Mouse (Mus musculus) c-Kit-positive CD71-positive TER-119-negative erythroid progenitor cells, embryonic 14.5 days (primary cell): Measurements from ENCODE around the gene Lrpap1.

Experiments used
- DNase-seq: peaks from one replicate; pipeline ENCODE4 v3.0.0-alpha.2; 2013; ENCODE audit warnings: low read depth

Gene Lrpap1

DNA sequence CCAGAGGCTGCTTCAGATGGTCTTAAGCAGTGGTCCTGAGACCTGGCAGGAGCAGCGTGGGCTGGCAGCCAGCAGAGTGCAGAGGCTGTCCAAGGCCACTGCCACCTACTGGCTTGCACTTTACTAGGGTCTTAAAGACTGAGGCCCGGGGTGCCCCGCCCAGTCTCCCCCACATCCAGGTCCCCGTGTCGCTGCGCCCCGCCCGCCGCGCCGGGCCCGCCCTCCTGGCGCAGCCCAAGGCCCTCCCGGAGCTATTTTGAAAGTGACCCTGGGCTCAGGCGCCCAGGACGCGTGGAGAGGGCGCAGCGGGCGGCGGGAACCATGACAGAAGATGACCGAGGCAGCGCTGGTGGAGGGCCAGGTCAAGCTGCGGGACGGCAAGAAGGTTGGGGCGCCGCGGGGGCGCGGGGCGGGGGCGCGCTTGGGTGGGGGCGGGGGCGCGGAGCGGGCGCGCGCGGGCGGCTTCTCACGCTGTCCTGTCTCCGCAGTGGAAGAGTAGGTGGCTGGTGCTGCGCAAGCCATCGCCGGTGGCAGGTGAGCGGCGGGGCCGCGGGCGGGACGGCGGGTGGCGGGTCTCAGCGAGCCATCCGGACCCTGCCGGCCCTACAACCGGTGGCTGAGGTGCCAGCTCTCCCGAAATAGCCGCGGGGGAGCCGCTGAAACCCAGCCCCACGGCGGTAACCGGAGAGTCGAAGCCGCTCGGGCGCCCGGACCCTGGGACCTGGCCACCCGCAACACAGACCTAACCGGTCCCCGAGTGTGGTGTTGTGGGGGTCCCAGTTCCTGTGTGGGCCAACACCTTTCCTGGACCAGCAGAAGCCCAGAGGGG is 48.7 kb downstream of the Lrpap1 start, which contains the start of gene Dok7:
Gene Dok7 (plus strand): TSS at position 163 of the 829 bp plus-strand sequence.
- DNase-seq: no peak

- DNase-seq: no peak
Observed at GRCm38 (mm10) chr5:35055076-35055475, 50.5 kb downstream of the Lrpap1 start.

DNA sequence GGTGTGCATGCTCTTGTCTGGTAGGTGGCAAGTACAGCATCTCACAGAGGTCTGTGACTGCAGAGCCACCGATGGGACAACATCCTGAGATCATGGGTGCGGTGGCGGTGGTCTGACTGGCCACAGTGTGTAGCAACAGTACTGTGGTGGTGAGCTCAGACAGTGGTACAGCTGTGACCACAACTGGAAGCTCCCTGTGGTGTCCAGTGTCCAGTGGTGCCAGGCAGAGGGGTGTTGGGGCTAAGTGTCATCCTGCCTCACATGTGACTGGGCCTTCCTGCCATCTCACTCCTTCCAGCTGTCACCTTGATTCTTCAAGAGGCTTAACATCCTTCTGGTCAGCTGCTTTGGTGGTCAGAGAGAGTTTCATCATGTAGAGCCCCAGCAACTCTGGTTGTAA is 50.9 kb downstream of the Lrpap1 start:
- DNase-seq: no peak

- no peak for DNase-seq
Observed at GRCm38 (mm10) chr5:35050541-35050940, 55.0 kb downstream of the Lrpap1 start.

- peak; percentile 66 for DNase-seq
Observed at GRCm38 (mm10) chr5:35043110-35043451, 62.5 kb downstream of the Lrpap1 start.

GRCm38 (mm10) chr5:35042431-35043109 is 63.0 kb downstream of the Lrpap1 start:
- no peak for DNase-seq
